Mouse (Mus musculus): ENCODE data around the gene Gm10197.

Gm10197 gene

DNA sequence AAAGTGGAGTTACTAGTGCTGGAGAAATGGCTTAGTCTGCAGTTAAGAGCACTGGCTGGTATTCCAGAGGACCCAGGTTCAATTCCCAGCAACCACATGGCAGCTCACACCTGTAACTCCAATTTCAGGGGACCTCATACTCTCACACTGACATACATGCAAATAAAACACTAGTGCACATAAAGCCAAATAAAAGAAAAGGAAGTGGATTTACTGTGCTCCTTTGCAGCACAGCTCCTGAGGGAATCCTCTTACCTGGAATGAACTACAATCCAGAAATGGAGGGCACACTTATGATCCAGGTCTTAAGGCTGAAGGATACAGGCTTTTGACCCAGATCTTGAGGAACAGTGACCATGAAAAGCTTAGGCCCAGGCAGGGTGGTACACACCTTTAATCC is 22.1 kb upstream of the Gm10197 start:
- DNase-seq (ENCODE audit: low spot score): no peak

GRCm38 (mm10) chr19:53392781-53393343 is 21.3 kb upstream of the Gm10197 start:
- no peak for DNase-seq (ENCODE audit: low spot score)

GRCm38 (mm10) chr19:53391787-53392186 is 20.2 kb upstream of the Gm10197 start:
- DNase-seq (ENCODE audit: low spot score): no peak

- no peak for DNase-seq (ENCODE audit: low spot score)
Measured at GRCm38 (mm10) chr19:53391386-53391785, 19.8 kb upstream of the Gm10197 start.

DNA sequence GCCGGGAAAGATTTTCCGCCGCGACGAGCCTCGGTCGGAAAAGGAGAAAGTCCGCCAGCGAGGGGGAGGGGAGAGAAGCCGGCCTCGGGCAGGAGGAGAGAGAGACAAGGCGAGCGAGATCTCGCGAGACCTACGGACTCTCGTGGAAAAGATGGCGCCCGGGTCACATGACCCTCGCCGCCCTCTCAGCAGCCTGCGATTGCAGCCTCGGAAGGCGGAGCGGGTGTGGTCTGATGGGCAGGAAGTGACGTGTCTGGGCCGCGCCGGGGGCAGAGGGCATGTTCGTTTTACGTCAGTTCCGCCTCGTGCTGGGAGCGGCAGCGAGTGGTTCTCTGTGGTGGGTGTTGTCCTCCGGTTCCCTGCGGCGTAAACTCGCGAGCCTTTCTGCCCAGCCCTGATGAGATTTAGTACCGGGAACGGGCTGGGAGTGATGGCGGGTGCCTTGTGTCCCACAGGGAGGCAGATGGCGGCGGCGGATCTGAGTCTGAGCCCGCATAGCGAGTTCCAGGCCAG is 19.0 kb upstream of the Gm10197 start, which contains the start of gene Smndc1:
Smndc1 (minus strand) TSS at position 84 of the 513 bp plus-strand sequence.
- peak; percentile 99 for DNase-seq (ENCODE audit: low spot score)

- DNase-seq (ENCODE audit: low spot score): no peak
Measured at GRCm38 (mm10) chr19:53389851-53390431, 18.4 kb upstream of the Gm10197 start.

- DNase-seq (ENCODE audit: low spot score): no peak
Measured at GRCm38 (mm10) chr19:53389417-53389816, 17.9 kb upstream of the Gm10197 start.

DNA sequence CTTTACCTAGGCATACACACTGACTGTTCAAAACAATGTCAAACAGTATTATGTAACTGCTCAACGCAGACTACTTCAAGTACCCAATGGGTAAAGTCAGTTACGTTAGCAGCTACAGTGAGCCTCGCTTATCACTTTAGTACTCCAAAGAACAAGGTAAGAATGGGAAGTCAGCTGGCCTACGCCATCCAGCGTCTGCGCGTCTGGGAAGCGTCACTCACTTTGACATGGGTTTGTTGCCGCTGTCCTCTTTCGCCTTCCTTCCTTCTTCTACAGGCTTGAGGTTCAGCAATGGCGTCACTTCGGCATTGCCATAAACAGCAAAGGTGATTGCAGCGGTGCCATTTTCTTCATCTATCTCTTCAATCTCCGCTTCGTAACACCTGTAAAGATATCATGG is 11.8 kb upstream of the Gm10197 start:
- DNase-seq (ENCODE audit: low spot score): no peak

DNA sequence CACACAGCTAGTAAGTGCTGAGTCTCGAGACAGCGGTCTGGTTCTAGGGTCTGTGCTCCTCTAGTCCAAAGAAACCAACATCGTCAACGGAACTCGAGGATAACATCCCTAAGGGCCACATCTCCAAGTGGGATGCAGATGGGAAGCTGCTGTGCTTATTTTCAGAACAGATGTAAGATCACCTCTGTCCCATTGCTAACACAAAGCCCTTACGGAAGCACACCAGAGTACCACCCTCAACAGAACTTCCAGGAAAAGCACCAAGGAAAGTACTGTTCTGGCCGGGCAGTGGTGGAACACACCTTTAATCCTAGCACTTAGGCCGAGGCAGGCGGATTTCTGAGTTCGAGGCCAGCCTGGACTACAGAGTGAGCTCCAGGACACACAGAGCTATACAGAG is 6.9 kb upstream of the Gm10197 start:
- DNase-seq (ENCODE audit: low spot score): no peak

- DNase-seq (ENCODE audit: low spot score): no peak
Measured at GRCm38 (mm10) chr19:53377652-53378051, 6.1 kb upstream of the Gm10197 start.

DNA sequence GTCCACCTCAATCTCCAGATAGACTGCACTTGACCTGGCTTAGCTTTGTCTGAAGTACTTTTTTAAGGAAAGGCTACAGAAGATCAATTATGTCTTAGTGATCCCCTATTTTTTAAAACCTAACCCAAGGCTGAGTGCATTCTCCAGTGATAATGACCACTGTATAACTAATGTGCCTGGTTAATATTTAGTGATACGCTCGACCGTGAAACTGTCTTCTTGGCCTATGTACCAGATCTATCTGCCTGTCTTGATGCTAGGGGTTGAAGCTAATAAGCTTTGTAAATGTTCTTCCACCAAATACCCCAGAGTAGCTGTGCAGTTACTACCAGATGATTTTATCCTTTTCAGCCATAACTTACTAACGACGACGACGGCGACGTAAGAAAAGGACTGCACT is 4.2 kb upstream of the Gm10197 start:
- DNase-seq (ENCODE audit: low spot score): no peak

- DNase-seq (ENCODE audit: low spot score): no peak
Measured at GRCm38 (mm10) chr19:53375299-53375698, 3.7 kb upstream of the Gm10197 start.

DNA sequence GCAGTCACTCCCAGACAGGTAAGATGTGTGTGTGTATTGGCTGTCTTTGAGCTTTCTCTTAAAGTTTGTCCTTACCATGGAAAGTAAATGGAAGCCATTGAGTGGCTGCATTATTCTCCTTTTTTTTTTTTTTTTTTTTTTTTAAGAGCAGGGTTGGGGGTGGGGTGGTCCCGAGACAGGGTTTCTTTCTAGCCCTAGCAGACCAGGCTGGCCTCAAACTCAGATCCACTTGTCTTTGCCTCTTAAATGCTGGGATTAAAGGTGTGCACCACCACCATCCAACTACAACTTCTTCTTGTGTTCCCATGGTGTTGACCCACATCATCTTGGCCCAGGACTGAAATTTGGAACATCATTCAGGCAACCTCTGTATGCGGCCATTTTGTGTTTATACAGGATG is 2.0 kb upstream of the Gm10197 start:
- DNase-seq (ENCODE audit: low spot score): no peak

DNA sequence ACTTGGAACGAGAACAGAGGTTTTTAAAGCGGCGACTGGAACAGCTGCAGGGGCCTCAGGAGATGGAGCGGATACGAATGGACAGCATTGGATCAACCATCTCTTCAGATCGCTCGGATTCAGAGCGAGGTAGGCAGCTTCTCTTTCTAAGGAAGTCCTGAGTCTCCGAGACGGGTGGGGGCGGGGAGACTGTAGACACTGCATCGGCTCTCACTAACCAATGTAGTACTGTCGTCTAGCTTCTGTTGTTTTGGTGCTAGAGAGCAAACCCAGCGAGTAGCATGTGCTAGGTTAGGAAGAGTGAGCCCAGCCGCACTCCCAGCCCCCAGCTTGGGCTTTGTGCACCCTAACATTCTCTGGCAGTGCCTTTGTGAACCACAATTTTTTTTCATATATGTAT is 1.3 kb downstream of the Gm10197 start:
- DNase-seq (ENCODE audit: low spot score): no peak

DNA sequence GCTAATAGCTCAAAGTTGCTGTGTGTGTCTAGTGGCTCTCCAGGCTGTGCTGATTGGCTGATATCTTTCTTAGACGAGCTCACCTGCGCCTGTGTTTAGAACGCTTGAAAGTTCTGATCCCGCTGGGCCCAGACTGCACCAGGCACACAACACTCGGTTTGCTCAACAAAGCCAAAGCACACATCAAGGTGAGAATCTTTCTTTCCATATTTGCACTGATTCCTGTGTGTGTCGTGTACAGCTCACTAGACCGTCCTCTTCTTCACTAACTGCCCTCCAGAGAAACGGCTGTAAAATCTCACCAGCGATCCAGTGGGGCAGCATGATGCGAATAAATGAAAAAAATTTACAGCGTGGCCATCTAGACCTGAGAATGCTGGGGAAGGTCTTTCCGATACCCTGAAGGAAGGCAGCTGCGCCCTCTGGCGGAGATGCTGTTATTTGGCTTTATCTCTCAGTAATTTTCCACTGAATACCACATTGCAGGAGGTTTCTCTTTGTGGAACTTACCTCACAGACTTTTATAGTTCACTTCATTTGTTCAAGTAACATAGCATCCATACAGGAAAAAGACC is 2.0 kb downstream of the Gm10197 start:
- peak; percentile 56 for DNase-seq (ENCODE audit: low spot score)

- no peak for DNase-seq (ENCODE audit: low spot score)
Measured at GRCm38 (mm10) chr19:53366881-53367280, 4.7 kb downstream of the Gm10197 start.

GRCm38 (mm10) chr19:53366057-53366775 is 5.3 kb downstream of the Gm10197 start:
- DNase-seq (ENCODE audit: low spot score): no peak

DNA sequence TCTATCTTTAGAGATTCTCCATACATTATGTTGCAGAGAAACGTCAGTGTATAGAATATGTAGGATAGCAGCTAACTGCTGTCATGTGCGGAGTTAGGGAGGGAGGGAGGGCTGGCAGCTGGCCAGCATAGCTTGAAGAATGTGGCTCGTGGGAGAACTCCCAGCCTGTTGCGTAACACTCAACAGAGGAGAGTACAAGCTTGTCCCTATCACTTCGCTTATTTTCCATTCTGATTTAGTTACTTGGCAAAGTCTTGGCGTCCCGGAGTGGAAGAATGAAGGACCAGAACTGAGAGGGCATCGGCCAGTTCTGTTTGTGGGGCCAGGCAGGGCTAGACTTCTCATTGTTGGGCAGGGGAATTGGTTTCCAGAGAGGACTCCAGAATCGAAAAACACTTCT is 6.6 kb downstream of the Gm10197 start:
- no peak for DNase-seq (ENCODE audit: low spot score)

GRCm38 (mm10) chr19:53364551-53364950 is 7.0 kb downstream of the Gm10197 start:
- DNase-seq (ENCODE audit: low spot score): no peak

GRCm38 (mm10) chr19:53362967-53363366 is 8.6 kb downstream of the Gm10197 start:
- DNase-seq (ENCODE audit: low spot score): no peak

DNA sequence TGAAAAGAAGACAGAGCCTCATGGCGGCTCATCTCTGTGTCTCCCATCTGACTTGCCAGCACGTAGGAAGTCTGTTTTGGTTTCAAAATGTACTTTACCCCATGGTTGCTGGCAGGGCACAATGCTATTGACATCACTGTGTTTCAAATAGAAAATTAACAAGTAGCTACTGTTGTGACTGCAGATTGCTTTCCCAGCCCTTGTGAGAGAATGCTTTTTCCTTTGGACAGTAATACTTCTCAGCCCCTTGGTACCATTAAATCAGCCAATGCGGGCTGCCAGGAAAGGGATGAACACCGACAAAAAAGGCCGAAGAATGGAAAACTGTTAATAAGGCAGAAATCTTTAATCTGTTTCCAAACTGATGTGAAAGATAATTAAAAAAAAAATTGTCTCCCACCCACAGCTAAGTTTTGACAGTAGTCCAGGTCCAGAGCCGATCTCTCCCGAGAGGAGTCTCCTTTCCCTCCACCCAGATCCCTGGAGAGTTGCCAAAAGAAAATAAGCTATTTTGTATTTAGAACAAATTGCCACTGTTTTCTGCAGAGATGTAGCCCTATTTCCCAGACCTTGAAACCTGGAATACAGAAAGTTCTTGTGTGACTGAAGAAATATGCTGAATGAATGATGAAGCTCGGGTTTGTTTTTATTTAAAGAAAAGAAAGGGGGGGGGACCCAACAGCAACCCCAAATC is 11.2 kb downstream of the Gm10197 start:
- DNase-seq (ENCODE audit: low spot score): no peak
